Mouse (Mus musculus) G1E (cell line): ENCODE measurements around the gene Cdh13.

Experiments used
- CTCF ChIP-seq: IDR thresholded peaks from 2 replicates; pipeline ENCODE4 v1.5.1; 2012; ENCODE audit warnings: low read depth, low read length, inconsistent platforms, mixed read lengths
- GATA1 ChIP-seq: IDR thresholded peaks from 2 replicates; pipeline ENCODE4 v1.6.1; 2012; ENCODE audit warnings: borderline replicate concordance, low read length, inconsistent platforms, mixed read lengths

GRCm38 (mm10) chr8:118884988-118885387, 601.5 kb downstream of the Cdh13 start:
- no peak for TF ChIP-seq GATA1
- no peak for TF ChIP-seq CTCF
